Mouse (Mus musculus) layer of hippocampus, adult 11-12 months (tissue): ENCODE results near the gene Vps13d.

Experiments used
- DNase-seq: peaks from one replicate; pipeline ENCODE4 v3.0.0; 2022; ENCODE audit warnings: low spot score

Gene Vps13d

DNA sequence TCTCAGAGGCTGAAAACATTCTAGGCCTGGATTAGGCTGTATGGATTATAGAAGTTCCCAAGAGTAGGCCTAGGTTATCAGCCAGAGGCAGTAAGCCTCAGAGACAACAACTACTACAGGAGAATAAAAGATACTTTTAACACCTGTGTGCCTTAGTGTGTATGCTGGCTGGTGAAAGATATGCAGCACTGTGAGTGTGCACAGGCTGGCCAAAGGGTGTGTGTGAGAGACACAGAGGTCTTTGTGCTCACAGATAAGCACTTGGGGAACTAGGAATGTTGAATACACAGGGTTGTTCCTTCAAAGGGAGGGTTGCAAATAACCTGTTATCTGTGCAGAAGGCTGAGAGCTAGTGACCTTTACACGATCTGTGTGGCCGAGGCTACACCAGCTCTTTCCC, 115.5 kb downstream of the Vps13d start:
- DNase-seq, result no peak

GRCm38 (mm10) chr4:145074276-145074675, 120.5 kb downstream of the Vps13d start:
- no peak for DNase-seq

- DNase-seq, result no peak
Observed at GRCm38 (mm10) chr4:145073728-145074127, 121.1 kb downstream of the Vps13d start.

DNA sequence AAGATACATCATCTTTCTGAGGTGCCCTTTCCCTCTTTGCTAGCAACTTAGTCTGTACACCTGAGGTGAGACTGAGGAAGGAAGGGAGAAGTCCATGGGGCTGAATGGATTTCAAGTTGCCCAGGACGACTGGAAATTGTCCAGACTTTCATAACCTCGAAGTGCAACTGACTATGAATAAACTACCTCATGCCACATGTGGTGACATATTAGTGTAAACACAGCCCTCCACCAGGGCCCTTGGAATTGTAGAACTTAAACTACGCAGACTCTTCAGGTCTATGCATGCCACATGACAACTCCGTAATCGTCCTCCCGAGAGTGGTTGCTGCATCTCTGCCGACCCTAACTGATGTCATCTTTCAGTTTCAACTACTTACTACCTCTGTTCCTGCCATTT, 122.9 kb downstream of the Vps13d start:
- no peak for DNase-seq

DNA sequence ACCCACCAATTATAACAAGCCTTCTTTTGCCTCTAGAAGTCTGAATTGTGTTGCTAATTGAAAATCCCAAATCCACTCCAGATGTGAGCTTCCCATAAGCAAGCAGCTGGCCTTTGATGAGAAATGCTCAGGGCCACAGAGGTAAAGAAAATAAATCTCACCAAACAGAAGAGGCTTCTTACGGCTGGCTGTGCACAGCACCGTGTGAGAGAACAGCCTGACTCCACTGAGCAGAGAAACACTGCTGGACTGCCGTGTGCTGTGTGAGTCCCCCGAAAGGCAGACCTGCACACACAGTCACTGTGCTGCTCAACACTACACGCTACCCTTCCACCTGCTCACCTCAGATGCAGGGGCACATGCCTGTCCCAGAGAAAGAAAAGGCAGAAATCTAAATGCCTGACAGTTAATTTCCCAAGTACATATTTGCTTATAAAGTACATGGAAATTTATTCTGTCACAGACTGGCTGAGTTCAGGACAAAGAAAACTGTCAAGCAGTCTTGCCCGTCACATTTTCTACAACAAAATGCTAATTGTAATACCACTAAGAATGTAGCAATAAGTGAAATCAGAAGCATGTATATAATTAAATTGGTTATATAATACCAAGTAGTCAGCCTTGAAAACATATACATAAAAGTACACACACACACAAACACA, 127.7 kb downstream of the Vps13d start:
- no peak for DNase-seq

GRCm38 (mm10) chr4:145066336-145067018, 128.3 kb downstream of the Vps13d start:
- DNase-seq, result no peak

GRCm38 (mm10) chr4:145058749-145059442, 135.9 kb downstream of the Vps13d start:
- no peak for DNase-seq

DNA sequence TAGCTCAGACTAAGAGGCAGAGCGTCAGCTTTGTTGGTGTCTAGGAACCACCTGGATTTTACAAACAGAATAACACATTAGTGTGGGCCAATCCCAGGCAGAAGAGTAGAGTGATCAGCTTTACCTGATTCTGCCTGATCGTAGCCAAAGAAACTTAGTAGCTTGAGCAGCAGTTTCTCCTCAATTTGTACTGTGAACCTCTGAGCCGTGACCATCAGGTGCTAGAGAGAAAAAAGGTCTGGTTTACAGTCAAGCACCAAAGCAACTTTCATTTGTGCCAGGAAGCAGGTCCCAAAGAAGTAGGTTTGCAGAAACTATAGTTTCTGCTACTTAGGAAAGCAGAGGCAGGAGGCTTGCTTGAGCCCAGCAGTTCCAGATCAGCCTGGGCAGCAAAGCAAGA, 138.5 kb downstream of the Vps13d start:
- no peak for DNase-seq

DNA sequence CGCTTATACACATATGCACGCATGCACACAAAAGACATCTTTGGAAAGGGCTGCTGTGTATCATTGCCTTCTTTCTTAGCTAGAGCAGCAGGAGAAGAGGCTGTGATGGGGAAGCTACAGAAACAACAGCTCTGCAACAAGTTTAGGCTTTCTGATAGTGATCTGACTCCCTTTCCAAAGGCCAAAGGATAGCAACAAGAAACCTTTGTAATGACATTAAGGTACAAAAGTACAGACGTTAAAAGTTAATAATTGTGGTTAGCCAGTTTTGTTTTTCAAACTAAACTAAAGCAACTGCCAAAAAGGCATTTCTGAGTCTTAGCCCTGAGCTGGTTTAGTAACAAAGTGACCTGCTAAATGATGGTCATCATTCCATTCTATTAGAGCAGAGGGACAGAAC, 139.0 kb downstream of the Vps13d start:
- no peak for DNase-seq

DNA sequence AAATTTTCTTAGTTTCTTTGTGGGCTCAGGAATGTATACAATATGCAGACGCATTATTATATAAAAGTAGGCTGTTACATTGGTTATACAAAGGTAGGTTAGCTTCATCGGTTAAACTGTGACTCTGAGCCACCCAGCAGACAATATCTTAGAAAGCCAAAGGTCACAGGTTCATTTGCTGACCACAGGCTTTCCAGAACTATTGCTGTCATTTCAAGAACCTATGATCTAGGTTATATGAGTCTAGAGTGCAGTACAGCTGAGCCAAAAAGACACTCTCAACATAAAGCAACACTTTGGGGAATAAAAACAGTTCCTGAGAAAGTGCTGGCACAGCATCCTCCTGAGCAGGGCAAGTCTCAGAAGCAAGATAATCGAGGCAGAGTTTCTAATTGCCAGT, 140.4 kb downstream of the Vps13d start:
- no peak for DNase-seq

DNA sequence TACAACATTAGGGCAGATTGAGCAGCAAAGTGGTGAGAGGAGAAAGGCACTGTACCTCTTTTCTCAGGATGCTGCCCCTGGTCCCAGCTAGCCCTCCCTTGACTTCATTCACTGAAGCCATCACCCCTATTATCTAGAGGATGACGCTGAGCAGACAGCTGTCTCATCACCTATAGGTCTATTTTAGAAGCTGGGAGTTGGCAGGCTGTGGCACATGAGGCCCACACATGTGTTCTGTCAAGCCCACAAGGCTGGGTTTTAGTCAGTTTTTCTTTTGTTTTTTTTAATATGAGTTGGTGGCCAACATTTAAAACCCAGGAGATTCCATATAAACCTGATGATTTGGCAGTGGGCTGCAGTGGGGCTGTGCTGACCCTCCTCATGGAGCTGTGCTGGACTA, 142.1 kb downstream of the Vps13d start:
- DNase-seq, result peak; percentile 47

GRCm38 (mm10) chr4:145052282-145052681, 142.5 kb downstream of the Vps13d start:
- no peak for DNase-seq

DNA sequence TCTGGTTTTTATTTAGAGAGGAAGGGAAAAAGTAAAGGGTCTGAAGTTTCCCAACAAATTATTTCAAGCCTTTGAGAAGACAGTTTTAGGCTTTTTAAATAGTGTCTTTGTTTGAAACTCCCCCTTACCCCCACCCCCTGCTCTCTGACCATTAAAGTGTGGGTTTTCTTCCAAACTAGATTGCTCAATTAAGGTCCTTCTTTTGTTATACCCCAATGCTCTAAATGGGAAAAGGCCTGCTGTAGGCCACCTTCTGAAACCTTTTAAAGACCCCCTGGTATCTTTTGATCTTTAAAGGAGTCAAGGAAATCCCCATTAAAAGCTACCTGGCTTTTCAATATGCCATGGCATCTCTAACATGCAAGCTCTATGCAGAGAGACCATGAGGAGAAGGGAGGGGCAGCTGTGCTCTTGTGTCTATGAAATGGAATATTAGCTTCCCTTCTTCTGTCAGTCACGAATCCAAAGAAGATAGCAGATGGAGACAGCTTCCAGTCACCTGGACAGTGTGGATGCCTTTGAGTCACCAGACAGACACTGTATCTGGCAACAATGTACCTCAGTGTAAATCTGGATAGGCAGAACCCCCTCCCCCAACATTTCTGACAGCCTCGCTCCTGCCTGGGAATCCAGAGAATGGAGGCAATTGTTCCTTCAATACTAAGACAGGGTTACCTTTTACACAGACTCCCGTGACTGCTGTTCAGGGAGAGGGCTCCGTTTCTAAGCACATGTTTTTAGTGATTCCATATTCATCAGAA, 143.4 kb downstream of the Vps13d start:
- no peak for DNase-seq

GRCm38 (mm10) chr4:145050518-145051208, 144.1 kb downstream of the Vps13d start:
- DNase-seq, result peak; percentile 27

DNA sequence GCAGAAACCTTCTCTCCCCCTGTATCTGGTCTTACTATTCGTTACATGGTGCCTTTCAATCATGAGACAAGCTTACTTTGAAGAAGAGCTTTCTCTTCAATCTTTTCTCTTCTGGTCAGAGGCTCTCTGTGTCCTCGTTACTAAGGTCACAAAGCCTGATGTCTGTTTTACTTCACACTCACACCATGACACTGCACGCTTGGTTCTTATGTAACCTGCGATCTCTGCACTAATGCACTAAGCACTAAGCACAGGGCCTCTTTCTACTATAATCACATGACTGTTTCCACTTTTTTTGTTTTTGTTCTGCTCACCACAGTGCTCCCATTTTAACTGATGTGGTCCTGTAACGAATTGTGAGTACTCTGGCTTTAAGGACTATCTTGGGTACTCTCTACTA, 146.8 kb downstream of the Vps13d start:
- no peak for DNase-seq

DNA sequence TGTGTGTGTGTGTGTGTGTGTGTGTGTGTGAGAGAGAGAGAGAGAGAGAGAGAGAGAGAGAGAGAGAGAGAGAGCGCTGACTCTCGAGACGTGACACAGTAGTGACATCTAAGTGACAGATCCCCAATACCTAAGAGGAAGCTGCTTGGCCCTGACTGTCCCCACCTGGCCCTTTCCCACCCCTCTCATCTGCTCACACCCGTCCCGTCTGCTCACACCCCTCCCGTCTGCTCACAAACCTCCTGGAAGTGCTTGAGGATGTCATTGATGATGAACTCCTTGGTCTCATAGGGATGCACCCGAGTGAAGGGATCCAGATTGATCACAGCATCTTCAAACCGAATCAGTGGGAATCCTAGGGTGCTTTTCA, 148.8 kb downstream of the Vps13d start:
- DNase-seq, result no peak

GRCm38 (mm10) chr4:145045312-145046031, 149.3 kb downstream of the Vps13d start:
- DNase-seq, result no peak

DNA sequence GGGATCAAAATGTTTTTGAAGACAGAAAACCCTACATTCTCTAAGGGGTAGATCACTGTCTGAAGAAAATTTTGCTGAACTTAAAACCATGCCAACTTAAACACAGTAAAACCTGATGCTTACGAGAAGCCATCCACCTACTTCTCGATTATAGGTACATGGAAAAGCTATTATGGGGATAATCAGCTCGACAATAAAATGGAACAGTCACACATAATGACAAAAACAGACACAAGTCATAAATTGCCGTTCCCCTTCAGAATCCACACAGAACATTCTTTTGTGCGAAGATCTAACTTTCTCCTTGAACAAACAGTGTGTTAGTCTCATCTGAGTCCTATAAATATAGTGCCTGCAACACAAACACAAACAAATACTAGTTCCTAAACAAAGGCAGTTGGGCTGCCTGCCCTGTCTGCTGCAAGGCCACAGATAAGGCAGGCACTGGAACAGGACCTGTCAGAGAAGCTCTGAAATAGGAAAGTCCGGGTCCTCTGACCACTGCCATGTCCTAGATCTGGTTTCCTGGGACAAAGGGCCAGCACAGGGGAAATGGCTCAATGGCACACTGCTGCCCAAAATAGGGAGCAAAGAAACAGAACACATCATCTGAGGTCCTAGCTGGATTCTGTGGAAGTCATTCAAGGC, 153.5 kb downstream of the Vps13d start:
- no peak for DNase-seq

- DNase-seq, result no peak
Observed at GRCm38 (mm10) chr4:145037631-145038416, 157.0 kb downstream of the Vps13d start.

- peak; percentile 30 for DNase-seq
Observed at GRCm38 (mm10) chr4:145037006-145037405, 157.8 kb downstream of the Vps13d start.
